Comparison of ENCODE assay signal across 8 mouse cellular contexts in genomic region chr15:36937757-36938498, GRCm38 (mm10).
DNase-seq lines count a peak whose midpoint lies in the region; ATAC-seq and TF ChIP-seq lines count a peak whose summit lies in the region.

No protein-coding gene starts in this region.

- peak overlapping the region; percentile 71 for H3K9ac ChIP-seq in hindbrain, postnatal 0 days (replicated peaks; ENCODE audit: low read length)
- peak overlapping the region; percentile 81 for H3K9ac ChIP-seq in stomach, embryonic 16.5 days (ENCODE audit: low read length)

- no peaks in the 10 kb centered on the region for H3K36me3 ChIP-seq in hindbrain, postnatal 0 days (ENCODE audit: insufficient read depth, low read length)
- H3K36me3 ChIP-seq in stomach, embryonic 16.5 days (ENCODE audit: control insufficient read depth, insufficient read depth, low read length) = no peaks in the 10 kb centered on the region

- DNase-seq in embryo, embryonic 10 days (ENCODE audit: low spot score) = peak; percentile 42
- DNase-seq in embryo, embryonic 9.5 days (ENCODE audit: extremely low spot score) = no peak
- DNase-seq in A20 (ENCODE audit: low read depth, low spot score) = peak; percentile 77
- peak; percentile 63 for DNase-seq in hindbrain, postnatal 0 days (ENCODE audit: low spot score)
- DNase-seq in lung, postnatal 36 days = peak; percentile 44
- DNase-seq in adrenal gland, postnatal 25 days = no peak

- H3K27ac ChIP-seq in cortical plate, adult 2 months (ENCODE audit: insufficient read depth, low read length) = peak overlapping the region; percentile 89
- H3K27ac ChIP-seq in hindbrain, postnatal 0 days = peak overlapping the region; percentile 96
- H3K27ac ChIP-seq in stomach, embryonic 16.5 days (ENCODE audit: low read length) = peak overlapping the region; percentile 93

- H3K4me3 ChIP-seq in cortical plate, adult 2 months (ENCODE audit: insufficient read depth, low read length) = peak overlapping the region; percentile 32
- peak overlapping the region; percentile 49 for H3K4me3 ChIP-seq in hindbrain, postnatal 0 days (ENCODE audit: low read length)
- H3K4me3 ChIP-seq in stomach, embryonic 16.5 days (replicated peaks; ENCODE audit: low read length) = peak overlapping the region; percentile 55

- H3K4me2 ChIP-seq in hindbrain, postnatal 0 days (ENCODE audit: low read depth, low read length) = peak overlapping the region; percentile 81
- H3K4me2 ChIP-seq in stomach, embryonic 16.5 days (ENCODE audit: low read depth, low read length) = peak overlapping the region; percentile 77

- no peak for TF ChIP-seq CTCF in cortical plate, adult 2 months (IDR thresholded peaks at IDR 0.05; ENCODE audit: extremely low read depth, insufficient read depth, low read length)
- TF ChIP-seq CTCF in hindbrain, postnatal 0 days (IDR thresholded peaks at IDR 0.05; ENCODE audit: low read depth) = no peak

- no peaks in the 10 kb centered on the region for H3K9me3 ChIP-seq in hindbrain, postnatal 0 days (ENCODE audit: low read length)
- no peaks in the 10 kb centered on the region for H3K9me3 ChIP-seq in stomach, embryonic 16.5 days (replicated peaks; ENCODE audit: control insufficient read depth, low read length)

- no peak for TF ChIP-seq POLR2A in cortical plate, adult 2 months (IDR thresholded peaks at IDR 0.05; ENCODE audit: extremely low read depth, insufficient read depth, low read length)

- no peak for ATAC-seq in hindbrain, postnatal 0 days
- ATAC-seq in stomach, embryonic 16.5 days (ENCODE audit: insufficient read depth, low FRiP score) = no peak; the same call in 1 of the 2 replicates

- no peaks in the 10 kb centered on the region for H3K27me3 ChIP-seq in hindbrain, postnatal 0 days (ENCODE audit: insufficient read depth, low read length)
- H3K27me3 ChIP-seq in stomach, embryonic 16.5 days (ENCODE audit: control insufficient read depth, insufficient read depth, low read length) = no peaks in the 10 kb centered on the region

- 23% methylated on average over 13 of the region's 13 CpGs for WGBS in hindbrain, postnatal 0 days
- WGBS in stomach, embryonic 16.5 days = 21% methylated on average over 13 of the region's 13 CpGs

- H3K4me1 ChIP-seq in cortical plate, adult 2 months (ENCODE audit: control insufficient read depth, insufficient read depth, low read length) = peaks cover 2% of the 10 kb centered on the region; the same call in 1 of the 2 replicates
- H3K4me1 ChIP-seq in hindbrain, postnatal 0 days (ENCODE audit: insufficient read depth, low read length) = peaks cover 13% of the 10 kb centered on the region
- H3K4me1 ChIP-seq in stomach, embryonic 16.5 days (ENCODE audit: control insufficient read depth, insufficient read depth, low read length) = peaks cover 9% of the 10 kb centered on the region

Comparison
In these comparisons a context has a peak if more than half of its experiments do, and no peak if none do; other contexts are left out.
1. DNase-seq: peak in embryo, embryonic 10 days (single experiment), A20 (single experiment), hindbrain, postnatal 0 days (single experiment) and lung, postnatal 36 days (single experiment); none in embryo, embryonic 9.5 days (single experiment) and adrenal gland, postnatal 25 days (single experiment).
2. Peak in every context shown above with its lines, with median percentiles within 50 percentile points of each other: H3K27ac ChIP-seq and H3K4me3 ChIP-seq.